Mouse (Mus musculus) heart, adult 2 months (tissue): ENCODE results near the gene Cenpc1. TPM values are rescaled to one million over a fixed set of nuclear protein-coding genes. Genes with fewer than 3 reads are reported as not detected.

Experiments used
- DNase-seq, 2 experiments: peaks; one replicate each; pipeline ENCODE4 v3.0.0; 2021
- H3K27ac ChIP-seq: fragments of 200-600 bp; 2 replicates; pipeline ENCODE4 v1.8.1; 2022
- H3K27me3 ChIP-seq: fragments of 200-500 bp; 2 replicates; pipeline ENCODE4 v1.6.1; 2012; ENCODE audit warnings: mild to moderate bottlenecking, low read length, inconsistent platforms, mixed read lengths; ENCODE audit not compliant: control insufficient read depth, insufficient read depth
- H3K36me3 ChIP-seq: fragments of 200-500 bp; 2 replicates; pipeline ENCODE4 v1.6.1; 2012; ENCODE audit warnings: low read length, inconsistent platforms; ENCODE audit not compliant: control insufficient read depth, insufficient read depth
- H3K4me1 ChIP-seq: fragments of 200-500 bp; 2 replicates; pipeline ENCODE4 v1.6.1; 2011; ENCODE audit warnings: low read length; ENCODE audit not compliant: control insufficient read depth, insufficient read depth
- H3K4me3 ChIP-seq: fragments of 200-600 bp; 2 replicates; pipeline ENCODE4 v1.8.1; 2022
- H3K79me2 ChIP-seq: fragments of 200-500 bp; replicated peaks from 2 replicates; pipeline ENCODE4 v1.6.1; 2012; ENCODE audit warnings: mild to moderate bottlenecking, inconsistent platforms, low read length, moderate library complexity, mixed read lengths; ENCODE audit not compliant: control insufficient read depth, insufficient read depth
- H3K9ac ChIP-seq: fragments of 200-500 bp; 2 replicates; pipeline ENCODE4 v1.6.1; 2012; ENCODE audit warnings: low read depth, mild to moderate bottlenecking, control low read depth, inconsistent platforms, low read length, mixed read lengths
- CTCF ChIP-seq: fragments of 200-600 bp; IDR thresholded peaks from 2 replicates; pipeline ENCODE4 v1.8.1; 2022; ENCODE audit warnings: antibody characterized with exemption, mild to moderate bottlenecking, moderate library complexity
- EP300 ChIP-seq: fragments of 200-500 bp; IDR thresholded peaks from 2 replicates; pipeline ENCODE4 v1.6.1; 2011; ENCODE audit warnings: low read depth, low read length, control low read depth; ENCODE audit not compliant: insufficient read depth
- POLR2A ChIP-seq: fragments of 200-500 bp; IDR thresholded peaks from 2 replicates; pipeline ENCODE4 v1.6.1; 2011; ENCODE audit warnings: mild to moderate bottlenecking, low read depth, low read length, control low read depth; ENCODE audit not compliant: insufficient read depth
- WGBS: fragments of 180-500 bp; shearing (Covaris S2); methylation state at CpG from one replicate; pipeline ENCODE4 v1.1.7; 2018; 5-methylcytosine and 5-hydroxymethylcytosine counted together
- intact Hi-C: fragments of 180-260 bp; cut with DNase I; formaldehyde crosslinking; loops from one replicate; pipeline ENCODE4 v1.15.1; 2025
- polyA plus RNA-seq: library from polyadenylated mRNA; depleted of rRNA; stranded (reverse); fragments of >200 nt; gene quantifications from 2 replicates; pipeline ENCODE4 v1.2.3, GENCODE M21; 2012; rRNA removed
- total RNA-seq, 2 experiments: library from RNA; stranded (reverse); gene quantifications; 2 replicates each; pipeline ENCODE4 v1.2.3; 2021

The Cenpc1 gene
- total and polyA plus RNA-seq, 3 experiments: 2.3 to 5.3 (median 4.3) TPM

DNA sequence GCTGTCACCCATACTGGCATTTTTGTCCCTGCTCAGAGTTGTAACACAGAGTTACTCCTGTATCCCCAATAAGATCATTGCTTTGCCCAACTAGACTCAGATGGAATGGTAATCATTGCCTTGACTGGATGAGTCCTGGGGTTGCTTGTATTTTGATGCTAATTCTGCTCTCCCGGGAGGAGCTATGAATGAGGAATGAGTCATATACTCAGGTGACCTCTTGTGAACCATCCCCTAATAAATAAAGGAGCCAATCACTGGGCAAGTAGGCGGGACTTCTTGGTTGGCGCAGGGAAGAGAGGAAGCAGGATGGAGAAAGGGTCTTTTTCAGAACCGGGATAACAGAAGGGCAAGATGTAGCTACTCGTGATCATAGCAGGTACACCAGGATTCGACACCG is 102.6 kb downstream of the Cenpc1 start:
- no peaks in the 10 kb centered on the region for H3K4me1 ChIP-seq
- no peaks in the 10 kb centered on the region for H3K36me3 ChIP-seq
- H3K79me2 ChIP-seq: no peaks in the 10 kb centered on the region
- H3K4me3 ChIP-seq: no peak overlapping the region
- no peak for TF ChIP-seq CTCF
- TF ChIP-seq EP300: no peak
- no peak for TF ChIP-seq POLR2A
- H3K27ac ChIP-seq: no peak overlapping the region
- H3K9ac ChIP-seq: no peak overlapping the region
- no peaks in the 10 kb centered on the region for H3K27me3 ChIP-seq
- DNase-seq: no peak
- intact Hi-C loops: no loop called here
- 83% methylated on average over 7 of the region's 7 CpGs for WGBS

Other genes starting within 250 kb of the Cenpc1 start
- under 1 TPM; 0.64 to 0.68 TPM for gene Stap1, start 6.2 kb upstream of the Cenpc1 start, total RNA-seq
- 0.56 and 0.57 TPM in 2 replicates for gene Stap1, start 6.2 kb upstream of the Cenpc1 start, polyA plus RNA-seq
- 1 to 10 TPM; 6.3 to 8.8 TPM for gene Uba6, start 107.2 kb upstream of the Cenpc1 start, total RNA-seq
- gene Uba6, start 107.2 kb upstream of the Cenpc1 start, polyA plus RNA-seq: 1.4 and 3.3 TPM in 2 replicates
- gene Gnrhr, start 132.3 kb upstream of the Cenpc1 start, total RNA-seq: under 1 TPM; 0.34 to 0.45 TPM
- gene Gnrhr, start 132.3 kb upstream of the Cenpc1 start, polyA plus RNA-seq: 0.14 TPM in 1 of 2 replicates, not detected in the other
- gene Tmprss11c, start 223.7 kb upstream of the Cenpc1 start, total RNA-seq: not detected
- not detected in 2 replicates for gene Tmprss11c, start 223.7 kb upstream of the Cenpc1 start, polyA plus RNA-seq